Mouse (Mus musculus) intestine, embryonic 14.5 days (tissue): ENCODE data around the gene Mr1. TPM values are rescaled to one million over a fixed set of nuclear protein-coding genes. Genes with fewer than 3 reads are reported as not detected.

ENCODE experiments used
- ATAC-seq: fragments of 200-750 bp; cut with Nextera tagmentation; replicated peaks from 2 replicates; pipeline ENCODE4 v1.8.0; 2017; ENCODE audit warnings: low read depth, moderate number of reproducible peaks, moderate TSS enrichment, moderate library complexity; ENCODE audit not compliant: low FRiP score, low TSS enrichment
- DNase-seq: peaks from one replicate; pipeline ENCODE4 v3.0.0-alpha.2; 2018; ENCODE audit warnings: low spot score
- H3K27ac ChIP-seq: fragments of 300-500 bp; sonication (generic); 2 replicates; pipeline ENCODE4 v1.5.1; 2014; ENCODE audit warnings: low read depth, mild to moderate bottlenecking, control low read depth
- H3K27me3 ChIP-seq: fragments of 300-500 bp; sonication (generic); replicated peaks from 2 replicates; pipeline ENCODE4 v1.6.1; 2014; ENCODE audit warnings: low read length, control low read depth; ENCODE audit not compliant: control insufficient read depth, insufficient read depth
- H3K36me3 ChIP-seq: fragments of 300-500 bp; sonication (generic); 2 replicates; pipeline ENCODE4 v1.6.1; 2014; ENCODE audit warnings: low read length, control low read depth; ENCODE audit not compliant: control insufficient read depth, insufficient read depth
- H3K4me1 ChIP-seq: fragments of 300-500 bp; sonication (generic); replicated peaks from 2 replicates; pipeline ENCODE4 v1.6.1; 2014; ENCODE audit warnings: low read length, control low read depth, mixed read lengths; ENCODE audit not compliant: control insufficient read depth, insufficient read depth
- H3K4me2 ChIP-seq: fragments of 300-500 bp; sonication (generic); 2 replicates; pipeline ENCODE4 v1.6.1; 2014; ENCODE audit warnings: low read length
- H3K4me3 ChIP-seq: fragments of 300-500 bp; sonication (generic); 2 replicates; pipeline ENCODE4 v1.5.1; 2014; ENCODE audit warnings: low read depth, low read length, control low read depth, mixed read lengths
- H3K9ac ChIP-seq: fragments of 300-500 bp; sonication (generic); 2 replicates; pipeline ENCODE4 v1.6.1; 2014; ENCODE audit warnings: mild to moderate bottlenecking, low read length
- H3K9me3 ChIP-seq: fragments of 300-500 bp; sonication (generic); 2 replicates; pipeline ENCODE4 v1.6.1; 2016; ENCODE audit warnings: low read length, control low read depth; ENCODE audit not compliant: control insufficient read depth
- WGBS: fragments of 180-500 bp; shearing (Covaris S2); extraction: QIAGEN DNeasy Blood & Tissue Kit; methylation state at CpG from one replicate; pipeline ENCODE4 v1.1.7; 2014; 5-methylcytosine and 5-hydroxymethylcytosine counted together
- polyA plus RNA-seq: library from polyadenylated mRNA; unstranded; fragments of >200 nt; fragmentation: Nextera tagmentation; extraction: Ambion mirVana; gene quantifications from 2 replicates; pipeline ENCODE4 v1.2.1, GENCODE M21; 2014

The Mr1 gene
- polyA plus RNA-seq, 1 experiment from 2014 or later = 6.8 TPM

DNA sequence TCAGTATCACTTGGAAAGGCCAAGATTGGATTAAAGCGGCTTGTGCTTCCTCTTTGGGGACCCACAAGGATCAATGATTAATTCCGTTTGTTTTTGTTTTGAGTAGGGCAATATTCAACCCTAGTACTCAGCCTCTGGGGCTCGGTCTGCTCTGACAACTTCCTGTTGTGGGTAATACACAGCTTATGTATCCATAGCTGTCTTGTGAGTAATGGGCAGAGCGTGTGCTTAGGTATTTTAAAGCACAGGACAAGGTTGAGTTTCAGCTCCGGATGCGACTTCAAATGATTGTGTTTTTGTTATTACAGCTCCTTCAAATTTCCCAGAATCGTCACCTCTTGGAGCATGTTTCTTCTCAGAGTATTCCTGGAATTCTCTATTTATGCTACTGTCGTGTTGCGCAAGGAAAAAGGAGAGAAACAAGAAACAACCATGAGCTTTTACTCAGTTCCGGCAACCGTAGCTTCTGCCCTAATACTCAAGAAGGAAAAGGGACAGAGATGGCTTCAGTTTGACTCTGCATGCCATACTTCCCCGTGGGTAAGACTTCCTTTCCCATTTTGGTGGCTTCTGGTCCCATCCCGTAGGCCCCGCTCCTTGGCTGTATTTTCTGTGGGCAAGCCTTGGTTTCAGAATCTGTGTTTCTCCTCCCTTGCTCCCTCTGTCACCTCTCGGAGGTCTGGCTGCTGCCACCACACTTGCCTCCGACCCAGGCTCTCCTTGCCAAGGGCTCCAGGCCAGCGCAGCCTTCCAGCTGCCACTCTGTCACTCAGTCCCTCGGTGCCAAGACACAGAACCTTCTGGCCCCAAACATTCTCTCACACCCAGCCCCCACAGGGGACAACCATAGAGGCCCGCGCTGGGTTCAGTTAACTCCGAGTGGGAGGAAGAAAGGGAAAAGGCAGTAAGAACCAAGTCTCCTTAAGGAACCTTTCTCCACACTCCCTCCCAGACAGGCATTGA lies 24.4 kb downstream of the Mr1 start:
- H3K27ac ChIP-seq = no peak overlapping the region
- no peak overlapping the region for H3K9ac ChIP-seq
- 73% methylated on average over 21 of the region's 21 CpGs for WGBS
- H3K9me3 ChIP-seq = no peaks in the 10 kb centered on the region
- no peaks in the 10 kb centered on the region for H3K27me3 ChIP-seq
- no peaks in the 10 kb centered on the region for H3K36me3 ChIP-seq
- H3K4me1 ChIP-seq = no peaks in the 10 kb centered on the region
- H3K4me3 ChIP-seq = no peak overlapping the region
- no peak for DNase-seq
- no peak overlapping the region for H3K4me2 ChIP-seq
- no peak for ATAC-seq

DNA sequence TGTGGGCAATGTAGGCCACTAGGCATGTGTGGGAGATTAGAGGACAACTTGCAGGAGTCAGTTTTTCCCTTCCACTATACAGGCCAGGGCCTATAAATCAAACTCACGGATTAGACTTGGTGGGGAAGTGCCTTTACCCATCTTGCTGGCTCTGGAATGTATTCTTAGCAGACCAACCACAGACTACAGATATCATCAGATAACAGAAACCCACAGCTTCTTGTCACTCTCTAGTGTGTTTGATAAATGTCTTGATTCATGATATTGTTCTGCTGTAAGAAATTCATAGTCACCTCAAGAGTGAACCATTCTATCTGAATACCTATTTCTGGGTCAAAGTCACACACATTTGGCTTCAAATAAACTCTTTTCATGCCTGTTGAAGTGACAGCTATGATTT lies 26.9 kb downstream of the Mr1 start:
- ATAC-seq = no peak
- Histone ChIP-seq H3K4me1 (no peaks in the 10 kb centered on the region), H3K27me3 (no peaks in the 10 kb centered on the region), H3K9me3 (no peaks in the 10 kb centered on the region), H3K4me3 (no peak overlapping the region), H3K9ac (no peak overlapping the region), H3K4me2 (no peak overlapping the region), H3K27ac (no peak overlapping the region), H3K36me3 (no peaks in the 10 kb centered on the region)
- WGBS = 47% methylated on average over 1 of the region's 1 CpGs
- no peak for DNase-seq

DNA sequence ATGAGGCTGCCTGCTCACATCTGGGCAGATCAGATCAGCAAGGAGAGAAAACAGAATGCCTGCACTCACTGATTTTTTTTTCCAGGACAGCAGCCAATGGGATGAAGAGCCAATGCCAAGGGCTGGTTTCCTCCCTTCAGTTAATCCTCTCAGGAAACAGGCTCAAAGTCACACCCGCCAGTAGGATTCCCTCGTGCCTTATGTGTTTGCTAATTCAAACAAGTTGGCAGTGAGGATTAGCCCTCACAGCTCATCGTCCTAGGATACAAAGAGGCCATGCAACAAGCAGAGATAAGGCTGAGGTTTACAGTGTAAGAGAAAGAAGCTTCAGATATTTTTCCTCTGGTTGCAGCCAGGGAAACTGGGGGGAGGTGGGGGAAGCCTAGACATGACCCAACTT lies 32.7 kb downstream of the Mr1 start:
- DNase-seq (no peak), ATAC-seq (no peak)
- Histone ChIP-seq H3K36me3 (no peaks in the 10 kb centered on the region), H3K4me2 (no peak overlapping the region), H3K27ac (no peak overlapping the region), H3K4me1 (peaks cover 6% of the 10 kb centered on the region; the same call in 1 of the 2 replicates), H3K9me3 (no peaks in the 10 kb centered on the region), H3K27me3 (no peaks in the 10 kb centered on the region), H3K9ac (no peak overlapping the region), H3K4me3 (no peak overlapping the region)
- 26% methylated on average over 3 of the region's 3 CpGs for WGBS

DNA sequence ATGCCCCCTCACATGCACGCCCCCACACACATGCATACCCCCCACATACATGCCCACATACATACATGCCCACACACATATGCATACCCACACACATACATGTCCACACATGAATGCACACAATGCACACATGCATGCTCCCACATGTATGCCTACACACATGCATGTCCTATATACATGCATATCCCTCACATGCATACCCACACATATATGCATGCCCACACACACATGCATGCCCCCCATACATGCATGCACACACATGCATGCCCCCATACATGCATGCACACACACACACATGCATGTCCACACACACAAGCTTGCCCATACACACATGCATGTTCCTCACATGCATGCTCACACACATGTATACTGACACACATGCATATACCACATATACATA lies 33.7 kb downstream of the Mr1 start:
- no peaks in the 10 kb centered on the region for H3K9me3 ChIP-seq
- no peak overlapping the region for H3K27ac ChIP-seq
- H3K36me3 ChIP-seq = no peaks in the 10 kb centered on the region
- DNase-seq (no peak), ATAC-seq (no peak)
- WGBS = 100% methylated on average over 1 of the region's 1 CpGs
- H3K4me2 ChIP-seq = no peak overlapping the region
- H3K27me3 ChIP-seq = no peaks in the 10 kb centered on the region
- no peak overlapping the region for H3K4me3 ChIP-seq
- H3K9ac ChIP-seq = no peak overlapping the region
- H3K4me1 ChIP-seq = peaks cover 13% of the 10 kb centered on the region

DNA sequence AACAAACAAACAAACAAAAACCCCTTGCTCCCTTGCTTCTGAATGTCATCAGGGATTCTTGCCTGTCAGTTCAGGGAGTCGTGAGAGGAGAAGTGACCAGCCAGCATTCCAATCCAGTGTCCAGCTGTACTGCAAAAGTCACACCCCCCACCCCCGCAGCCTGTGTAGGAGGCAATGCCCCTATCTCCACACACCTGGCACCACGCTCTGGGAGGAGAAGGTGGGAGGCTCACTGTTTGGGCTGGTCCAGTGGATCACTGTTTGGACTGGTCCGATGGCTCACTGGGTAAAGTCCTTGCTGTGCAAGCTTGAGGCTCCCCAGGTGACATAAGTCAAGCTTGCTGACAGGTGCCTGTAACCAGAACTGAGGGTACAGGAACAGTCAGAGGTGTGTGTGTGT lies 34.5 kb downstream of the Mr1 start:
- Histone ChIP-seq H3K36me3 (no peaks in the 10 kb centered on the region), H3K27me3 (no peaks in the 10 kb centered on the region), H3K4me1 (peaks cover 17% of the 10 kb centered on the region), H3K9me3 (no peaks in the 10 kb centered on the region), H3K4me2 (no peak overlapping the region), H3K9ac (no peak overlapping the region), H3K27ac (no peak overlapping the region), H3K4me3 (no peak overlapping the region)
- WGBS = 53% methylated on average over 4 of the region's 4 CpGs
- DNase-seq = no peak
- no peak for ATAC-seq

DNA sequence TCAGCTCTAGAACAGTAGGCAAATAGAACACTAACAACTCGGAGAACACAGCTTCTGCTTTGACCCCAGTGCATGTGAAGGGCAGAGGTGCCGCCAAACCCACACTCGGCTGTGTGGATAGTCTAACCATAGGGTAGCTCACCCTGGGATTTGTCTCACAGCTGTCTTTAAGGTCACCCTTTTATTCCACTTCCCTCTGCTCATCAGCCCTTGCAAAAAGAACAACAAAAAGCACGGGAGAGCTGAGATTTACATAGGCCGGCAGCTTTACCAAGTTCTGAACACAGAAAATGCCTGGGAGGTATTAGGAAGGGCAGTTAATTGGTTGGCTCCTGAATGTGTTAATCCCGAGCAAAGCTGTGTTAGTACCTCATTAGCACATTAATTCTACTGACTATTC lies 35.1 kb downstream of the Mr1 start:
- Histone ChIP-seq H3K4me2 (no peak overlapping the region), H3K9ac (no peak overlapping the region), H3K4me1 (peaks cover 17% of the 10 kb centered on the region), H3K27ac (no peak overlapping the region), H3K36me3 (no peaks in the 10 kb centered on the region), H3K27me3 (no peaks in the 10 kb centered on the region), H3K9me3 (no peaks in the 10 kb centered on the region), H3K4me3 (no peak overlapping the region)
- ATAC-seq (no peak), DNase-seq (no peak)
- WGBS = 57% methylated on average over 6 of the region's 6 CpGs

DNA sequence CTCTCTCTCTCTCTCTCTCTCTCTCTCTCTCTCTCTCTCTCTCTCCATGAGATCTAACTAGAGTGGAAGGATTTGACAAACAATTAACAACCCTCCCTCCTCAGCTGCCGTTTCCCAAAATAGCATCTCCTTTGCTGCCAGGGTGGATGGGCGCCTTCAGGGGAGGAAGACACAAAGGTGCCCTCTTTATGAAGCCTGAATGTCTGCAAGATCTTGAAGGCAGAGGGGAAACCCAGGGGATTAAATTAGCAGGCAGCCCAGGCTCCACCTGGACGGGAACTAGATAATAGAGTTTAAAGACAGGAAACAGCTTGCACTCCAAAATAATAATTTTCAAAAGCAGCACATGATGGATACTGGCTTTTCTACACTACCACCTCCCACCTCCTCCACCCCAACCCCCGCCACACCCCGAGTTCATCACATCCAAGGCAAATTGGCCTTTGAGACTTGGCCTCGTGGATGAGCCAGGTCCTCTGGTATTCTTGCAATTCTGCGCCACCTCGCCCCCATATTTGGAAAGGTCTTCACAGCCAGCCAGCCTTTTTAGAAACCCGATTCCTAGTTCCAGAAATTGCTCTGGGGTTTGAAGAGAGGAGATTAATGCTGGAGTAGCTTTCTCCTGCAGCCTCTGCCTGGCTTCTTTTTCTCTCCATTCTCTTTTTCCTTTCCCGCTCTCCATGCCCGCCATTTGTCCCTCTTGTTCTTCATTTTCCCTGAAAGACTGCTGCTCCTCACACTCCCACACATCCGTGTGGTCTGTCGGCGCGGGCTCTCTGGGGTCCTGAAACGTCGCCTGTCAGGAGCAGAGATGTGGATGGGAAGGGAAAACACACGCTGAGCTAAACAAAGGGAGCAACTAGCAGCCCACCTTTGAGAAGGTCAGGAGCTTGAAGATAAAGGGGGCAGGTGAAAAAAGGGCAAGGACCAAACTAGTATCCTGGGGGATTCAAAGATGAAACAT lies 36.9 kb downstream of the Mr1 start:
- Histone ChIP-seq H3K4me1 (peaks cover 17% of the 10 kb centered on the region), H3K4me2 (peak overlapping the region; percentile 2), H3K27me3 (no peaks in the 10 kb centered on the region), H3K4me3 (no peak overlapping the region), H3K9ac (0 out of 2 replicates have a peak overlapping the region, but pooled peaks have one; percentile 14), H3K27ac (peak overlapping the region; percentile 67; the same call in 1 of the 2 replicates), H3K36me3 (no peaks in the 10 kb centered on the region), H3K9me3 (no peaks in the 10 kb centered on the region)
- DNase-seq (no peak), ATAC-seq (no peak)
- WGBS = 30% methylated on average over 18 of the region's 18 CpGs

DNA sequence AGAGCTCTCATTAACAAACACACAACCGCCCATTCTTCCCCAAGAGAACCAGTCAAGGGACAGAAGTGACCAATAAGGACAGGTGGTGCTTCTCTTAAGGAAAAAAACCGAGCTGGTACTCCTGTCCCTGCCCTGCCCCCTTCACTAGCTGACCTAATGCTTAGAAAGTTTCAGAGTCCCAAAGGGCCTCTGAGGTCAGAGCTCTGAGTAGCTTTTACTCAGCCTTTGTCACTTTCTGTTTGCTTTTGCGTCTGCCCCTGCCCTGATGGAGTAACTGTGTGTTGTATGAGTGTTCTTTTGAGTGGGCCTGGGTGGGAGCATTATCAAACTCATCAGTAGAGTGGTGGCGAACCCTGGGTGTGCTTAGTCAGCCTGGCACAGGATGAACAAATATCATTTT lies 38.2 kb downstream of the Mr1 start:
- Histone ChIP-seq H3K4me2 (no peak overlapping the region), H3K4me3 (no peak overlapping the region), H3K27me3 (no peaks in the 10 kb centered on the region), H3K27ac (no peak overlapping the region), H3K36me3 (no peaks in the 10 kb centered on the region), H3K9ac (no peak overlapping the region), H3K4me1 (peaks cover 17% of the 10 kb centered on the region), H3K9me3 (no peaks in the 10 kb centered on the region)
- 34% methylated on average over 4 of the region's 4 CpGs for WGBS
- ATAC-seq (no peak), DNase-seq (no peak)
